Mouse (Mus musculus) lung, adult 2 months (tissue): ENCODE results near the gene Rasgef1a. TPM values are rescaled to one million over a fixed set of nuclear protein-coding genes. Genes with fewer than 3 reads are reported as not detected.

ENCODE experiments used
- DNase-seq: peaks from one replicate; pipeline ENCODE4 v3.0.0; 2022
- H3K4me1 ChIP-seq: fragments of 200-500 bp; 2 replicates; pipeline ENCODE4 v1.6.1; 2011; ENCODE audit warnings: low read length; ENCODE audit not compliant: control insufficient read depth, insufficient read depth
- H3K4me3 ChIP-seq: fragments of 200-500 bp; replicated peaks from 2 replicates; pipeline ENCODE3; 2011; ENCODE audit warnings: low read depth, mild to moderate bottlenecking, control low read depth, low read length; ENCODE audit errors: extremely low read depth
- CTCF ChIP-seq: fragments of 200-500 bp; IDR thresholded peaks from 2 replicates; pipeline ENCODE4 v1.5.1; 2011; ENCODE audit warnings: mild to moderate bottlenecking, low read length, control low read depth; ENCODE audit not compliant: insufficient read depth
- POLR2A ChIP-seq: fragments of 200-500 bp; IDR thresholded peaks from 2 replicates; pipeline ENCODE4 v1.6.1; 2011; ENCODE audit warnings: low read depth, mild to moderate bottlenecking, control low read depth, low read length, borderline replicate concordance; ENCODE audit errors: extremely low read depth
- WGBS: fragments of 180-500 bp; shearing (Covaris S2); methylation state at CpG from one replicate; pipeline ENCODE4 v1.1.7; 2018; 5-methylcytosine and 5-hydroxymethylcytosine counted together
- polyA plus RNA-seq: library from polyadenylated mRNA; depleted of rRNA; stranded (reverse); fragments of >200 nt; gene quantifications from 2 replicates; pipeline ENCODE4 v1.2.3, GENCODE M21; 2012

The Rasgef1a gene
- polyA plus RNA-seq, 1 experiment = 57.1 TPM

- no peaks in the 10 kb centered on the region; the same call in none of the 2 replicates for H3K4me1 ChIP-seq
- WGBS = 67% methylated on average over 4 of the region's 4 CpGs
- TF ChIP-seq CTCF (no peak), POLR2A (no peak)
- no peak for DNase-seq
- no peak overlapping the region for H3K4me3 ChIP-seq
Measured at GRCm38 (mm10) chr6:118007843-118008539, 3.2 kb upstream of the Rasgef1a start.

- DNase-seq = no peak
- no peaks in the 10 kb centered on the region; the same call in none of the 2 replicates for H3K4me1 ChIP-seq
- H3K4me3 ChIP-seq = no peak overlapping the region
- WGBS = 52% methylated on average over 3 of the region's 3 CpGs
- TF ChIP-seq CTCF = no peak
- TF ChIP-seq POLR2A = no peak
Measured at GRCm38 (mm10) chr6:118010256-118010655, 982 bp upstream of the Rasgef1a start.

- peak; percentile 33 for DNase-seq
- no peak for TF ChIP-seq POLR2A
- WGBS = 9% methylated on average over 38 of the region's 38 CpGs
- Histone ChIP-seq H3K4me3 (peak overlapping the region; percentile 53), H3K4me1 (no peaks in the 10 kb centered on the region; the same call in none of the 2 replicates)
Measured at GRCm38 (mm10) chr6:118011616-118012316, 528 bp downstream of the Rasgef1a start.

DNA sequence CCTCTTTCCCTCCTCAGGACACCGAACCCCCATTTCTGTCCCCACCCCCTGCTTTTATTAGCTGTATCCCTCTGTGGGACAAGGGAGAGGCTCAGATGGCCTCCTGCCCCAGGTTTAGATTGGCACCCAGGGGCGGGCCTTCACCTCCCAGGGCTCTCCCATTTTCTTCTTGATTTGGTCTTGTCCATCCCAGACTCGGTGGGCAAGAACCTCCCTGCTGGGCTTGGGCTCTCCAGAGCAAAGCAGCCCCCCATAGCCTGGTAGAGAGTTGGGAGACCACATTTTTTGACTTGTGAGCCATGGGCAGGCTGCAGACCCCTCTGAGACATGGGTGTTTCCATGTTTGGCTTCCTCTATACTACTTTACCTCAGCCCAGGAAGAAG, 1.1 kb downstream of the Rasgef1a start:
- no peak for DNase-seq
- no peak for TF ChIP-seq CTCF
- no peak for TF ChIP-seq POLR2A
- Histone ChIP-seq H3K4me1 (no peaks in the 10 kb centered on the region; the same call in none of the 2 replicates), H3K4me3 (peak overlapping the region; percentile 53)
- 55% methylated on average over 3 of the region's 3 CpGs for WGBS

GRCm38 (mm10) chr6:118012987-118013866, 2.0 kb downstream of the Rasgef1a start:
- no peak for TF ChIP-seq POLR2A
- no peak for TF ChIP-seq CTCF
- no peak overlapping the region for H3K4me3 ChIP-seq
- H3K4me1 ChIP-seq = no peaks in the 10 kb centered on the region; the same call in none of the 2 replicates
- no peak for DNase-seq
- WGBS = 71% methylated on average over 11 of the region's 11 CpGs

DNA sequence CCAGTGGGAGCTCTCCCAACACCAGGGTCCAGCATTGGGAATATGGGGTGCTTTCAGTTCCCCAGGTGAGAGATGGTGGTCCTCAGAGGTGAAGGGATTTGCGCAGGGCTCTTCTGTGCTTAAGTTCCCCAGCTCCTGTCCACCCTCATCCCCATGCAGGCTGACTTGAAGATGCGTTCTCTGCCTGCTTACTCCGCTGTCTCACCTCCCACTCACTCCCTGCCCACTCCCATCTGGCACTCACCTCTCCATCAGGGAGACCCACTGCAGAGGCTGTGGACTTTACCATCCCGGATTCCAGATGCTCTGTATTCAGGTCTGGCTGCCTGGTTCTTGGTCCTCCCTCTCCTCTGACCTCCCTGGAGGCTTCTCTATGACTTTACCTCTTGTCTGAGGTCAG, 3.6 kb downstream of the Rasgef1a start:
- H3K4me3 ChIP-seq = no peak overlapping the region
- TF ChIP-seq CTCF (no peak), POLR2A (no peak)
- no peaks in the 10 kb centered on the region; the same call in 1 of the 2 replicates for H3K4me1 ChIP-seq
- WGBS = 74% methylated on average over 4 of the region's 4 CpGs
- DNase-seq = no peak

DNA sequence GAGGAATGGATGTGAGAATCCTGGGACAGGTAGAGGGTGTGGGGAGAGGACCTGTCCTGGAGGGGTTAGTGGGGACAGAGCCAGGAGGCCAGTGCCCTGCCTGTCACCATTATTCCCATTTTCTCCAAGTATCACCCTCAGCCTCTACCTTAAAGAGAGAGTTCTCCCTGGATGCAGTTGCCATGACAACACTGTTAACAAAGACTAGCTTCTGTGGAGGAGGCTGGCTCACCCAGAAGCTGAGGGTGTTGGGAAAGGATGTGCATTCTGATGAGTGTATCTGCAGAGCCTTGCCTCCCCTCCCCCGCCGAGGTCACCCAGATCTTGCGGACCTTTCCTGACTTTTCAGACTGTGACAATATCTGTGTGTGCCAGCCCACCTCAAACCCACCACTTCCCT, 4.7 kb downstream of the Rasgef1a start:
- 77% methylated on average over 3 of the region's 3 CpGs for WGBS
- no peak for DNase-seq
- Histone ChIP-seq H3K4me3 (no peak overlapping the region), H3K4me1 (no peaks in the 10 kb centered on the region; the same call in 1 of the 2 replicates)
- TF ChIP-seq POLR2A = no peak
- TF ChIP-seq CTCF = no peak

DNA sequence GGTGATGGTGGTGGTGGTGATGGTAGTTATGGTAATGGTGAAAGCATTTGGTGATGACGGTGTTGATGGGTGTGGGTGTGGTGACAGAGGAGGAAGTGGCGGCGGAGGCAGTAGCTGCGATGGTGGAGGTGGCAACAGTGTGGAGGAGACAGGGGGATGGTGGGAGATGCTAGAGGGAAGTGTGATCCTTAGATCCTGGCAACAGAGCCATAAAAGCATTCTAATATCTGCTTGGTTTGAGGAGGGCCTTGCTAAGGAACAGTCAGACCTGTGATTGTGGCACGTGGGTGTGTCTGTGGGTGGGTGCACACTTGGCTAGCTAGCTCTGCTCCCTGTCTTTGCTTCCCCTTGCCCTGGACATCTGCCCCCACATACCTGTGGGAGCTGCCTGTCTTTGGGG, 7.4 kb downstream of the Rasgef1a start:
- H3K4me3 ChIP-seq = no peak overlapping the region

GRCm38 (mm10) chr6:118019569-118019968, 8.3 kb downstream of the Rasgef1a start:
- no peak for DNase-seq
- TF ChIP-seq CTCF (no peak), POLR2A (no peak)

More for the DNA sequence above, 7.4 kb downstream of the Rasgef1a start:
- TF ChIP-seq POLR2A = no peak
- no peak for TF ChIP-seq CTCF
- WGBS = 48% methylated on average over 5 of the region's 5 CpGs
- no peaks in the 10 kb centered on the region for H3K4me1 ChIP-seq
- no peak for DNase-seq

More at GRCm38 (mm10) chr6:118019569-118019968, 8.3 kb downstream of the Rasgef1a start:
- 42% methylated on average over 7 of the region's 7 CpGs for WGBS
- no peak overlapping the region for H3K4me3 ChIP-seq
- no peaks in the 10 kb centered on the region for H3K4me1 ChIP-seq
